Mouse (Mus musculus): ENCODE data around the gene Pgam1.
A peak's percentile ranks its signal among the peaks of the same experiment; 100 is the strongest.
"Not testable (repeated sequence)": the region's sequence is repeated elsewhere in the genome, so short reads cannot be mapped to it uniquely, and the experiment has no call there.

The Pgam1 gene

DNA sequence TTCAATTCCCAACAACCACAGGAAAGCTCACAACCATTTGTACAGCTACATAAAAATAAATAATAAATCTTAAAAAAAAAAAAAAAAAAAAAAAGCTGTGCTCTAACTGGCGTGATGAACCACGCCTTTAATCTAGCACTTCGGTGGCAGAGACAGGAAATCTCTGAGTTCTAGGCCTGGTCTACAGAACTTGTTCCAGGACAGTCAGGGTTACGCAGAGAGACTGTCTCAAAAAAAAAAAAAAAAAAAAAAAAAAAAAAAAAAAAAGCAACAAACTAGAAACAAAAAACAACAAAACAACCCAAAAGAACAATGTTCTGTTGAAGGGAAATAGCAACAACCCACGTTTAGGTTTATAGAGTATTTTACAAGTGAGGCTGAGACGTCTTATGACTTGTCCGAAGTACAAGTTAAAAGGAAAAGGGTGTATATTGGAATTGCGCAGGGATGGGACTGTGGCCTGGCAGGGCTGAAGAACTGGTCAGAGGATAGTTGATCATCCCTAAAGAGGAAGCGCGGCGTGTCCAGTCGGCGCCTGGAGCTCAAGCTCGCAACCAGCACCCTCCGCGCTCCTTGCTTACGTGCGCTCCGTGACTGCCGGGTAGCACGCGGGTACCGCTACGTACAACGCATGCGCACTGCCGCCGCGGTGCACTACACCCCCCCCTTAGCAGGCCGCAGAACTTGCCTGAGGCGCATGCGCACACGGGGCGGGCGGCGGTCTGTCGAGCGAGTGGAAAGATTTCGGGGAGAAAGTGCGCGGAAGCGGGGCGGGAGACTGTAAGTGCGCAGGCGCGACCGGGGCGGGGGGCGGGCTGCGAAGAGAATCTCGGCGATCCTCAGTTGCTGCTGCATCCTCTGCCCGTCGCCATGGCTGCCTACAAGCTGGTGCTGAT is at the start of gene Pgam1:
Gene Pgam1, plus strand, starts transcription at position 746 of the 896 bp plus-strand sequence.
- peak; percentile 97 for DNase-seq (ENCODE audit: low read depth, low spot score)

GRCm38 (mm10) chr19:41866707-41867106 is 45.0 kb upstream of the Pgam1 start:
- DNase-seq (ENCODE audit: low read depth, low spot score) = no peak

GRCm38 (mm10) chr19:41869296-41869695 is 42.4 kb upstream of the Pgam1 start:
- no peak for DNase-seq (ENCODE audit: low read depth, low spot score)

DNA sequence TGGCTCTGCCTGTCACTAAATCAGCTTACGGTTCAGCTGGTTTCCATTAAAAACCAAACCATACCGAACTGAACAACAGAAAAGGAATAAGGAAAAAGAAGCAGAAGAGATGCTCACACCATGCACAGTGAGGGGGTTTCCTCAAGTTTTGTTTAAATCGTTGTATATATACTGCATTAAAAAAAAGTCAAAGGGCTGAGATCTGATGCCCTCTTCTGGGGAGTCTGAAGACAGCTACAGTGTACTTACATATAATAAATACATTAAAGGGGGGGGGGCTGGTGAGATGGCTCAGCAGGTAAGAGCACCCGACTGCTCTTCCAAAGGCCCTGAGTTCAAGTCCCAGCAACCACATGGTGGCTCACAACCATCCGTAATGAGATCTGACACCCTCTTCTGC is 41.8 kb upstream of the Pgam1 start:
- DNase-seq (ENCODE audit: low read depth, low spot score) = not testable (repeated sequence)

DNA sequence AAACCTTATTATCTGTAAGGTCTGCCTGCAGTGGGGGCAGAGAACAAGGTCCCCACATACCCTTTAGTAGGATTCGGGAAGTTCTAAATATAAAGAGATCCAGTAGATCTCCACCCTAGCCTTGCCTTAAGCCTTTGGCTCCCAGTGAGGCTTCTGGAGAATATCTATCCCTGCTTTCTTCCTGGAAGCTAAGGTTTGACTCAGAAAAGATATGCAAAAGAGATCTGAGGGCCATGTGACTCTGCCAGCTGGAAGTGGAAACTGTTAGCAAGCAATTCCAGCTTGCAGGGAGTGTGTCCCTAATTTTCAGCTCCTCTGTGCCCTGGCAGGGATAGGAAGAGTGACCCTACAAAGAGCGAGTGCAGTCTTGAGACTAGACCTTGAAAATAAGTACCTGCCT is 39.4 kb upstream of the Pgam1 start:
- DNase-seq (ENCODE audit: low read depth, low spot score) = no peak

DNA sequence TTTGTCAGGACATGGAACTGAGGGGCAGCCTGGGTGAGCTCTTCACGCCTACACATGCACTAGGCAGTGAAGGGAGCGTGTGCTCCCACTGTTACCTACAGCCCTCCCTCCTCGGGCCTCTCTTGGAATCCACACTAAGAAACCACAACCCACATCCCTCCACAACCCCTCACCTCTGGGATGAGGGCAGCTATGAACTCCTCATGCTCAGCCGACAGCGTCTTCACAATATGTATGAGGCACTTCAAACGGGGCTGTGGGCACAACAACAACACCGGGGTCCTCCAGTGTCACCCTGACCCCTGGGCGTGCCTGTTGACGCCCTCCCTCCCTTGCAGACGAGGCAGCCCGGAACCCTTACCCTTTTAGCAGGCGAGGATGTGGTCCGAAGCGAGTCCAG is 37.4 kb upstream of the Pgam1 start:
- DNase-seq (ENCODE audit: low read depth, low spot score) = no peak

- no peak for DNase-seq (ENCODE audit: low read depth, low spot score)
These were observed 29.9 kb upstream of the Pgam1 start for GRCm38 (mm10) chr19:41881842-41882241.

GRCm38 (mm10) chr19:41883882-41884281 is 27.8 kb upstream of the Pgam1 start:
- DNase-seq (ENCODE audit: low read depth, low spot score) = no peak

DNA sequence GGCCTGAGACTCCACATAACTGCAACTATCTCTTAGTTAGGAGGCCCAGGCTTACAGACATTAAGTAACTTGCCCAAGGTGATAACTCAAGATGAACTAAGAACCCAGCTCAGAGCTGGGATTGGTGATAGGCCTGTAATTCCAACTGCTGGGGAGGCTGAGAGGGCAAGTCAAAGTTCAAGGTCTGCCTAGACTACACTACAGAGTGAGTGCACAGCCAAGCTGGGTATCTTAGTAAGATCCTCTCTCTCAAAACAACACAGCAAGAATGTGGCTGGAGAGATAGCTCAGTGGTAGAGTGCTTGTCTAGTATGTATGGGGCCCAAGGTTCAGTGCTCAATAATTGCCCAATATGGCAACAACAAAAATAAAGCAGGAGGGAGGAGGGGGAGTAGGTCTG is 23.5 kb upstream of the Pgam1 start:
- DNase-seq (ENCODE audit: low read depth, low spot score) = no peak

GRCm38 (mm10) chr19:41894959-41895358 is 16.8 kb upstream of the Pgam1 start:
- no peak for DNase-seq (ENCODE audit: low read depth, low spot score)

DNA sequence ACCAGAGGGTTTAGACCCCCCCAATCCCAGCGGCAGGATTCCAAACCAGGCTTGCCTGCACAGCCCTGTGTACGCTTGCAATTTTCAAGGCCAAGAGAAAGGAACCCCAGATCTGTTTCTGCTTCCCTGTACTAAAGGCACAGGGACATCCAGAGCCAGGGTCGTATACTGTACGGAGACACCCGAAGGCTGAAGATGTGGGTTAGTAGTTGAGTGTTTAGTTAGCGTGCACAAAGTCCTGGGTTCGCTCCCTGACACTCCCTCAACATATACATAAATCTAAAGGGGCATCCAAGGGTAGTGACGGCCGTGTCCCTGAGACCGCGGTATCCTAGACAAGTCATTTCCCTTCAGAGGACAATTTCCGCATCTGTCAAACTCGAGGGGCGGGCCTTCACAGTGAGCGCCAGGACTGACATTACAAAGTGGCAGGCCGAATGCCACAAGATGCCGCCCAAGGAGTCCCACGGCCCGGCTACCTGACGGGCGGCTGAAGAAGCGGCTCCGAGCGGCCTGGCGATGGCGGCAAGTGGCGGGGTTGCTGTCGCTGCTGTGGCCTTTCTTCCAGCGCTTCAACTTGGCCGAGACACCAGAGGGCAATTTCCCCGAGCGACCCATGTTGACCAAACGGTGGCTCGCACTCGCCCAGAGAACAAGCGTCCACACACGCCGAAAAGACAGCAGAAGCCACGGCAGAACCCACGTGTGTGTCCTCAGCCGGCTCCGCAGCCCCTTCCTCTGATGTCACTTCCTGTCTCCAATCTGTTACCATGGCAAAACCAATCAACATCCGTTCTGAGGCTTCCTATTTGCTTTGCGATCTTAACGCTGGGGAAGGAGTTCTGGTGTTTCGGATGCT is 16.0 kb upstream of the Pgam1 start, which contains the start of gene Rrp12:
Gene Rrp12, minus strand, starts transcription at position 714 of the 859 bp plus-strand sequence.
- DNase-seq (ENCODE audit: low read depth, low spot score) = peak; percentile 91

- no peak for DNase-seq (ENCODE audit: low read depth, low spot score)
These were observed 15.4 kb upstream of the Pgam1 start for GRCm38 (mm10) chr19:41896319-41896711.

DNA sequence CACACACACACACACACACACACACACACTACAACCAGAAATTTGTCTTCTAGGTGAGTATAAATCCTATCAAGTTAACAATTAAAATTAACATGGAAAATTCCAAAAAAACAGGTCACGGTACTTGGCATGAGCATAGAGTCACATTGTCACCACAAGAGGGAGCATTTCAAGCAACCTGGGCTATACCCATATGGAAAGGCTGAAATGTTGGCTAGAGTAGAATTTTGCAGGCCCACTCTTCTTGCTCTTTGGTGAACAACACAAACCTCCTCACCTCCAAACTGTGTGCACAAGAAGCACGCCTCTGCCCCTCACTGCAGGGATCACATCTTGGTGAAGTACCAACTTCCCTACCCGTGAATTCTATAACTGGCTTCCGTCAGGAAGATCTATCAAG is 12.9 kb upstream of the Pgam1 start:
- DNase-seq (ENCODE audit: low read depth, low spot score) = peak; percentile 57

DNA sequence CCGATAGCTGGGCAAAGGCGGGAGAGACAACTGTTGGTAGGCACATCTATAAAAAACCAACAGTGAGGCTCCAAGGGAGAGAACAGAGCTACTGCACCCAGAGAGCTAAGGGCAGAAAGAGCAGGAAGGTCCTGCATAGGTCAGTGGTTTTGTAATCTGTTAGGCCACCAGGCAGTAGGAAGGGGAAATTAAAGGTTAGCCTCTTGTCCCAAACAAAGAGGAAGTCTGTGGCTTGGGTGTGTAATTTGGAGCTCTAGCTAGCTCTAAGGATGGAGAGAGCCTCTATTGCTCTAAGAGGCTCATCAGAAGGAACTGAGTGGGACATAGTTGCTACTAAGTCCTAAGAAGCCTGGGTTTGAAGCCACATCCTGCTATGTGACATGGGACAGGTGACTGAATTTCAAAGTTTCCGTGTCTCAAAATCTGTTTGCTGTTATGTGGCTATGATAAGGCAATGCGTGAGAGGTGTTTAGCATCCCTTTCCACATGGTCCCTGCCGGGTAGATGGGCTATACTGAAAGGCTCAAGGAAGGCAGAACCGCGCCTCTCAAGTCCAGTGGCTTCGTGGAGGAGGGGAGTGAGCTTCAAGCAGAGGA is 11.1 kb upstream of the Pgam1 start:
- DNase-seq (ENCODE audit: low read depth, low spot score) = no peak

GRCm38 (mm10) chr19:41901696-41902095 is 10.0 kb upstream of the Pgam1 start:
- DNase-seq (ENCODE audit: low read depth, low spot score) = no peak

GRCm38 (mm10) chr19:41902848-41903593 is 8.7 kb upstream of the Pgam1 start:
- DNase-seq (ENCODE audit: low read depth, low spot score) = no peak

DNA sequence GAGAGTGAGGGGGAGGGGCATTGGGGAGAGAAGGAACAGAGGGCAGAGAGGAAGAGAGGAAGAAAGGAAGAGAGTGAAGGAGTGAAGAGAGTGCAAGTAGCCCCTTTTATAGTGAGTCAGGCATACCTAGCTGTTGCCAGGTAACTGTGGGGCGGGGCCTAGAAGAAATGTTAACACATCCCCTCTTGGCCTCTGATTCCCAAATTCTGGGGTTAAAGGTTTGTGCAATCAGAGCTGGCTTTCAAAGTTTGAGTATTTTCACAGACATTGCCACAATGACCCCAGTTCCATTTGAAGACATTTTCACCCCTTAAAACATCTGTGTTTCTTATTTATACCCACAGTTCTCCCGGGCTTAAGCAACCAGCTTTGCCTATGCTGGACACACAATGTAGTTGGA is 6.5 kb upstream of the Pgam1 start:
- DNase-seq (ENCODE audit: low read depth, low spot score) = no peak

- no peak for DNase-seq (ENCODE audit: low read depth, low spot score)
These were observed 5.2 kb upstream of the Pgam1 start for GRCm38 (mm10) chr19:41906311-41907078.

GRCm38 (mm10) chr19:41907079-41907760 is 4.5 kb upstream of the Pgam1 start:
- no peak for DNase-seq (ENCODE audit: low read depth, low spot score)

DNA sequence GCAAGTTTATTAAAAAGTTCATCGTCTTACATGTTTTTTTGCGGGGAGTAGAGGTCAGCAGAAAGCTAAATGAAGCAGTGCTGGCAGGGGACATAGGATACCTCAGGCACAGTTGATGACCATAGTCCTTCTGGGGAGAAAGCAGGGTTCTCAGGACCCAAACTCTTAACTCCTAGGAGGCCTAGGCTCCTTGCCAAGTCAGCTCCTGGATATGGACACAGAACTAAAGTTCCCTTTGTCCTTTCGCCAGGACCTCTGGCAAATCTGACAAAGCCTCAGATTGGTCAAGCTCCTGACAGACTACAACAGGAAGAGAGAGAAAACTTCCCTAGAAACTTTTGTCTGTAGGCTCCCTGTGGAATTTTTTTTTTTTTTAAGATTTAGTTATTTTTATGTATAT is 3.0 kb upstream of the Pgam1 start:
- no peak for DNase-seq (ENCODE audit: low read depth, low spot score)
